Mouse (Mus musculus): ENCODE results near the gene Mrpl35.

GRCm38 (mm10) chr6:71867751-71868150 lies 41.0 kb upstream of the Mrpl35 start:
- no peak for TF ChIP-seq POLR2A (IDR thresholded peaks at IDR 0.05; ENCODE audit: borderline replicate concordance, control insufficient read depth, low read depth, low read length)
- no peak for TF ChIP-seq CTCF (IDR thresholded peaks at IDR 0.05; ENCODE audit: control insufficient read depth, insufficient read depth, low read length)
